Mouse (Mus musculus) spleen, postnatal 14 days (tissue): ENCODE data around the gene D630003M21Rik.

Experiments used
- DNase-seq, 2 experiments: peaks; one replicate each; pipeline ENCODE4 v3.0.0; 2021 to 2022; ENCODE audit warnings: low spot score in 2 of 2

The D630003M21Rik gene

GRCm38 (mm10) chr2:158141271-158141670, 87.8 kb downstream of the D630003M21Rik start:
- no peak for DNase-seq

- no peak for DNase-seq
These were observed 88.4 kb downstream of the D630003M21Rik start for GRCm38 (mm10) chr2:158140664-158141063.

- DNase-seq: no peak
These were observed 89.4 kb downstream of the D630003M21Rik start for GRCm38 (mm10) chr2:158139628-158140027.

- no peak for DNase-seq
These were observed 90.2 kb downstream of the D630003M21Rik start for GRCm38 (mm10) chr2:158138778-158139177.

GRCm38 (mm10) chr2:158137771-158138170, 91.3 kb downstream of the D630003M21Rik start:
- no peak for DNase-seq

- DNase-seq: no peak
These were observed 92.8 kb downstream of the D630003M21Rik start for GRCm38 (mm10) chr2:158136205-158136604.

- DNase-seq: no peak
These were observed 96.0 kb downstream of the D630003M21Rik start for GRCm38 (mm10) chr2:158133050-158133449.
